9 mouse cellular contexts compared by ENCODE assay signal in the genomic region with DNA sequence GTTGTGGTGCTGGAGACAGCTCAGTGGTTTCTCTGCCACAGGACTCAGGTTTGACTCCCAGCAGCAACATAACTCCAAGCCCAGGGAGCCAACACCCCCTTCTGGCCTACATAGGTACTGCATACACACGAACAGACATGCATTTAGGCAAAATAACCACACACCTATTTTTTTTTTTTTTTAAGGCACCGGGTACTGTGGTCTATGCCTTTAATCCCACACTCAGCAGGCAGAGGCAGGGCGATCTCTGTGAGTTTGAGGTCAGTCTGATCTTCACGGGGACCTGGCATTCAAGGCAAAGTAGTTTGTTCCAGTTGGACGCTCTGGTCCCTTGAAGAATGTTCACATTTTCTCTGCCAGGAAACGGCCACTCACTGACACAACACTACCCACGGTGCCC. TPM values are rescaled to one million over a fixed set of nuclear protein-coding genes. Genes with fewer than 3 reads are reported as not detected.
DNase-seq lines count a peak whose midpoint lies in the region; TF ChIP-seq lines count a peak whose summit lies in the region.
"Had no signal": no experiment of that assay in that cellular context is flagged by ENCODE, and none has a peak within 500 bp of the region (broad histone marks: within the 10 kb centered on the region; RNA-seq: fewer than 3 reads in every experiment).

No protein-coding gene starts in this region.

- no peak overlapping the region for H3K9ac ChIP-seq in ES-E14 (ENCODE audit: insufficient read depth, low read depth, low read length, poor library complexity, severe bottlenecking)
- H3K9ac ChIP-seq: lung, embryonic 15.5 days had no signal

- H3K27ac ChIP-seq in ES-E14 (ENCODE audit: insufficient read depth, low read depth, low read length, poor library complexity, severe bottlenecking): no peak overlapping the region
- H3K27ac ChIP-seq: lung, embryonic 15.5 days had no signal

- in situ Hi-C loops in ES-E14 (cut with MboI; ENCODE audit: low sequenced_read_pairs in 2 of 2, unreplicated experiment in 2 of 2): no loop called here

- H3K4me3 ChIP-seq in ES-E14 (ENCODE audit: insufficient read depth in 1 of 2, low read depth in 1 of 2, low read length in 2 of 2, poor library complexity in 1 of 2, severe bottlenecking in 1 of 2): no peak overlapping the region
- H3K4me3 ChIP-seq: erythroblast, embryonic 14.5 days; lung, embryonic 15.5 days had no signal

- no peaks in the 10 kb centered on the region for H3K36me3 ChIP-seq in ES-E14 (ENCODE audit: control insufficient read depth, insufficient read depth, low read length, poor library complexity, severe bottlenecking)
- H3K36me3 ChIP-seq: lung, embryonic 15.5 days had no signal

- no peaks in the 10 kb centered on the region for H3K9me3 ChIP-seq in ES-E14 (ENCODE audit: control insufficient read depth, insufficient read depth, low read depth, low read length)
- H3K9me3 ChIP-seq: lung, embryonic 15.5 days had no signal

- peaks cover 2 to 5% of the 10 kb centered on the region in 2 experiments; a peak in 2 of 4 replicates for H3K4me1 ChIP-seq in ES-E14 (ENCODE audit: control insufficient read depth in 2 of 2, insufficient read depth in 2 of 2, low read length in 2 of 2, poor library complexity in 1 of 2)

- DNase-seq in kidney, adult 9 months: peak; percentile 74
- DNase-seq in kidney, adult 18-20 months: no peak
- DNase-seq in ES-E14 (ENCODE audit: low read depth, low spot score): peak; percentile 81
- DNase-seq in c-Kit-positive CD71-positive TER-119-positive erythroid progenitor cells, embryonic 14.5 days (ENCODE audit: low spot score): peak; percentile 70
- peak; percentile 42 to 57 for DNase-seq in natural killer cell, adult 2 months (ENCODE audit: low spot score in 2 of 2)
- no peak for DNase-seq in heart, postnatal 36 days
- no peak for DNase-seq in right cerebral cortex, adult 18-20 months

- intact Hi-C loops in heart, postnatal 36 days (cut with DNase I): loop anchor here (2.0 kb wide), 1 partner anchor 25 kb away; a partner anchor contains a TSS

TF ChIP-seq in ES-E14, 5 proteins besides CTCF, POLR2A, EP300 and RAD21:
- TF ChIP-seq ZC3H11A (IDR thresholded peaks at IDR 0.05; ENCODE audit: borderline replicate concordance, low read depth, low read length): 0 out of 2 replicates have a peak, but pooled peaks have one; percentile 44
- 0 out of 2 replicates have a peak, but pooled peaks have one; percentile 7 for TF ChIP-seq MAFK (IDR thresholded peaks at IDR 0.05; ENCODE audit: insufficient read depth, low read depth, low read length)
- TF ChIP-seq CHD2 (IDR thresholded peaks at IDR 0.05; ENCODE audit: low read depth, low read length): no peak
- TF ChIP-seq HCFC1 (IDR thresholded peaks at IDR 0.05; ENCODE audit: borderline replicate concordance, insufficient read depth, low read length): no peak
- peak; percentile 94 for TF ChIP-seq ZNF384 (IDR thresholded peaks at IDR 0.05; ENCODE audit: low read depth, low read length)

RNA-seq across cellular contexts. Expression of a gene that starts 2.2 kb away (rescaled TPM):
- total RNA-seq in ES-E14 (2012; rRNA removed): 5.2 and 7.7 TPM in 2 replicates
- total RNA-seq in heart, postnatal 36 days (2021): 10 to 100 TPM; 40.9 to 42.8 TPM

RNA-seq across cellular contexts. Expression of a gene that starts 25.2 kb away (rescaled TPM):
- total RNA-seq in ES-E14 (2012; rRNA removed): 46.5 and 66.9 TPM in 2 replicates
- 1 to 10 TPM; 5.8 to 6.0 TPM for total RNA-seq in heart, postnatal 36 days (2021)

RNA-seq across cellular contexts. Expression of a gene that starts 32.1 kb away (rescaled TPM):
- total RNA-seq in ES-E14 (2012; rRNA removed): 18.9 and 19.0 TPM in 2 replicates
- total RNA-seq in heart, postnatal 36 days (2021): 10 to 100 TPM; 91.8 to 92.4 TPM

RNA-seq across cellular contexts. Expression of a gene that starts 34.1 kb away (rescaled TPM):
- total RNA-seq in ES-E14 (2012; rRNA removed): 26.6 and 35.1 TPM in 2 replicates
- 10 to 100 TPM; 56.7 to 67.8 TPM for total RNA-seq in heart, postnatal 36 days (2021)

RNA-seq across cellular contexts. Expression of a gene that starts 36.9 kb away (rescaled TPM):
- total RNA-seq in ES-E14 (2012; rRNA removed): 0.76 and 1.4 TPM in 2 replicates
- total RNA-seq in heart, postnatal 36 days (2021): 1 to 10 TPM; 4.5 to 5.5 TPM

Comparison
In these comparisons a context has a peak if more than half of its experiments do, and no peak if none do; other contexts are left out.
1. DNase-seq: peak in kidney, adult 9 months (single experiment), ES-E14 (single experiment), c-Kit-positive CD71-positive TER-119-positive erythroid progenitor cells, embryonic 14.5 days (single experiment) and natural killer cell, adult 2 months (2 of 2); none in kidney, adult 18-20 months (single experiment), heart, postnatal 36 days (0 of 2) and right cerebral cortex, adult 18-20 months (single experiment).